Mouse (Mus musculus) forebrain, embryonic 15.5 days (tissue): Measurements from ENCODE around the gene Mycbpap. TPM values are rescaled to one million over a fixed set of nuclear protein-coding genes. Genes with fewer than 3 reads are reported as not detected.
A peak's percentile ranks its signal among the peaks of the same experiment; 100 is the strongest.

Experiments used
- ATAC-seq: fragments of 200-750 bp; cut with Nextera tagmentation; replicated peaks from 2 replicates; pipeline ENCODE4 v1.8.0; 2017; ENCODE audit warnings: mild to moderate bottlenecking, moderate TSS enrichment, moderate library complexity
- H3K27ac ChIP-seq: fragments of 300-500 bp; sonication (generic); replicated peaks from 2 replicates; pipeline ENCODE4 v1.5.1; 2015; ENCODE audit warnings: mild to moderate bottlenecking, inconsistent platforms
- H3K27me3 ChIP-seq: fragments of 300-500 bp; sonication (generic); 2 replicates; pipeline ENCODE4 v1.6.1; 2015; ENCODE audit warnings: inconsistent platforms
- H3K36me3 ChIP-seq: fragments of 300-500 bp; sonication (generic); 2 replicates; pipeline ENCODE4 v1.6.1; 2015; ENCODE audit warnings: mild to moderate bottlenecking, inconsistent platforms
- H3K4me1 ChIP-seq: fragments of 300-500 bp; sonication (generic); 2 replicates; pipeline ENCODE4 v1.6.1; 2015; ENCODE audit warnings: inconsistent platforms
- H3K4me2 ChIP-seq: fragments of 300-500 bp; sonication (generic); replicated peaks from 2 replicates; pipeline ENCODE4 v1.6.1; 2015; ENCODE audit warnings: mild to moderate bottlenecking, inconsistent platforms
- H3K4me3 ChIP-seq: fragments of 300-500 bp; sonication (generic); 2 replicates; pipeline ENCODE4 v1.5.1; 2015; ENCODE audit warnings: mild to moderate bottlenecking, inconsistent platforms
- H3K9ac ChIP-seq: fragments of 300-500 bp; sonication (generic); replicated peaks from 2 replicates; pipeline ENCODE4 v1.6.1; 2015; ENCODE audit warnings: mild to moderate bottlenecking, inconsistent platforms
- H3K9me3 ChIP-seq: fragments of 300-500 bp; sonication (generic); 2 replicates; pipeline ENCODE4 v1.6.1; 2016; ENCODE audit warnings: inconsistent platforms
- WGBS: fragments of 180-500 bp; shearing (Covaris S2); methylation state at CpG from one replicate; pipeline ENCODE4 v1.1.7; 2015; ENCODE audit warnings: mixed read lengths; 5-methylcytosine and 5-hydroxymethylcytosine counted together
- polyA plus RNA-seq: library from polyadenylated mRNA; unstranded; fragments of >200 nt; fragmentation: Nextera tagmentation; extraction: Ambion mirVana; gene quantifications from 2 replicates; pipeline ENCODE4 v1.2.1, GENCODE M21; 2015

The Mycbpap gene
- polyA plus RNA-seq: 1.7 and 2.7 TPM in 2 replicates

DNA sequence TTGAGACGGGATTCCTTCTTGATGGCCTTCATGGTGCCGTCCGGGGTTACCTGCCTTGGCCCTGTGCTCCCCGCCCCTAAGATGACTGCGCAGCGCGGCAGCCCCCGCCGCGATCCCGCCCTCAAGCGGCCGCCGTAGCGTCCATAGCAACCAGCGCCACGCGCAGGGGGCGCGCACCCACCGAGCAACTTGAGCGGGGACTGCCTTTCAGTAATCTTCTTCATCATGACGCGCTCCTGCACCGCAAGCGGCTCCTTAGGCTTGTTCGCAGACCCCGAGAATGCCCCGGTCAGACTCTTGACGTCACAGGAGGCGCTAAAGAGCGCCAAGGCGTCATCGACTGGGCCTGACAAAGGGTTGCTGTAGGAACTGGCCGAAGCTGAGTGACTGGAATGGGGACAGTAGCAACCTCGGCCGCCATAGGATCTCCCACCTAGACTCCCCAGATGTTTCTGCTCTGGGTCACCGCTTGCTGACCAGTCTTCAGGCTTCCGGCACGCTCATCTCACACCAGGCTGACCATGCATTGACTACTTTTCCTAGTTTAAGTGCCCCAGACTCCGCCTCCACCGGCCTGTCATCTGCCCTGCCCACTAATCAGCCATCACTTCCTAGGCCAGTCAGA, at the start of gene Mycbpap:
Mycbpap (minus strand) TSS at position 524 of the 625 bp plus-strand sequence.
- no peaks in the 10 kb centered on the region for H3K36me3 ChIP-seq
- no peaks in the 10 kb centered on the region for H3K9me3 ChIP-seq
- H3K9ac ChIP-seq: peak within 1 kb of the TSS; percentile 49
- H3K27ac ChIP-seq: no peak within 1 kb of the TSS
- peak within 1 kb of the TSS; percentile 48 for H3K4me3 ChIP-seq
- H3K4me2 ChIP-seq: peak within 1 kb of the TSS; percentile 93
- peaks cover 8% of the 10 kb centered on the region for H3K4me1 ChIP-seq
- no peaks in the 10 kb centered on the region for H3K27me3 ChIP-seq
- peak; percentile 78 for ATAC-seq
- WGBS: under 1% methylated on average over 42 of the region's 42 CpGs

DNA sequence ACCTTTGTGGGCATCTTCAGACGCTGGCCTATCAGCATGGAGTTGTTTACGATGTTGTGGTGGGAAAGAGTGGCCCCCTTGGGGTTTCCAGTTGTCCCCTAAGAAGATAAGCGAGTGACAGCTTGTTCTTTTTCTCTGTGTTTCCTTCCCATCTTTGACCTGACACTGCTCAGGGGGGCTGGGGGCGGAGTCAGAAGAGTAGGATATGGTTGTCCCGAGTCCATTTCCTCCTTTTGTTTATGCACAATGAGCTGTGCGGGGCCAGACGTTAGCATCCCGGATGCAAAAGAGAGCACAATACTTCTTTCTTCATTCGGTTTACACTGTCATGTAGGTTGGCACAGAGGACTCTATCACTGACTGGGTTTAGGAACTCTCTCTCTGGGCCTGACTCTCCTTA, 49.1 kb upstream of the Mycbpap start:
- H3K36me3 ChIP-seq: no peaks in the 10 kb centered on the region
- H3K27ac ChIP-seq: no peak overlapping the region
- no peaks in the 10 kb centered on the region for H3K4me1 ChIP-seq
- no peak for ATAC-seq
- H3K27me3 ChIP-seq: peaks cover 8% of the 10 kb centered on the region; the same call in 1 of the 2 replicates
- H3K4me2 ChIP-seq: no peak overlapping the region
- no peaks in the 10 kb centered on the region for H3K9me3 ChIP-seq
- no peak overlapping the region for H3K9ac ChIP-seq
- no peak overlapping the region for H3K4me3 ChIP-seq
- WGBS: 50% methylated on average over 9 of the region's 9 CpGs

- Histone ChIP-seq H3K9me3 (no peaks in the 10 kb centered on the region), H3K4me2 (no peak overlapping the region), H3K4me1 (peaks cover 10% of the 10 kb centered on the region), H3K9ac (no peak overlapping the region), H3K27me3 (peaks cover 21% of the 10 kb centered on the region; the same call in 1 of the 2 replicates), H3K36me3 (no peaks in the 10 kb centered on the region), H3K27ac (no peak overlapping the region), H3K4me3 (no peak overlapping the region)
- 86% methylated on average over 7 of the region's 7 CpGs for WGBS
- ATAC-seq: no peak
Measured at GRCm38 (mm10) chr11:94567326-94567725, 45.8 kb upstream of the Mycbpap start.

- peaks cover 21% of the 10 kb centered on the region; the same call in 1 of the 2 replicates for H3K27me3 ChIP-seq
- no peak overlapping the region for H3K9ac ChIP-seq
- no peak overlapping the region for H3K4me3 ChIP-seq
- WGBS: 79% methylated on average over 6 of the region's 6 CpGs
- no peak overlapping the region for H3K4me2 ChIP-seq
- no peaks in the 10 kb centered on the region for H3K9me3 ChIP-seq
- ATAC-seq: no peak
- peaks cover 10% of the 10 kb centered on the region for H3K4me1 ChIP-seq
- no peaks in the 10 kb centered on the region for H3K36me3 ChIP-seq
- H3K27ac ChIP-seq: no peak overlapping the region
Measured at GRCm38 (mm10) chr11:94566534-94566933, 45.0 kb upstream of the Mycbpap start.

- Histone ChIP-seq H3K9ac (no peak overlapping the region; the same call in 1 of the 2 replicates), H3K27ac (no peak overlapping the region), H3K36me3 (no peaks in the 10 kb centered on the region), H3K4me2 (peak overlapping the region; percentile 44), H3K4me3 (peak overlapping the region; percentile 21), H3K27me3 (peaks cover 21% of the 10 kb centered on the region; the same call in 1 of the 2 replicates), H3K9me3 (no peaks in the 10 kb centered on the region), H3K4me1 (peaks cover 10% of the 10 kb centered on the region)
- WGBS: 6% methylated on average over 16 of the region's 16 CpGs
- ATAC-seq: no peak
Measured at GRCm38 (mm10) chr11:94565151-94565479, 43.6 kb upstream of the Mycbpap start.

DNA sequence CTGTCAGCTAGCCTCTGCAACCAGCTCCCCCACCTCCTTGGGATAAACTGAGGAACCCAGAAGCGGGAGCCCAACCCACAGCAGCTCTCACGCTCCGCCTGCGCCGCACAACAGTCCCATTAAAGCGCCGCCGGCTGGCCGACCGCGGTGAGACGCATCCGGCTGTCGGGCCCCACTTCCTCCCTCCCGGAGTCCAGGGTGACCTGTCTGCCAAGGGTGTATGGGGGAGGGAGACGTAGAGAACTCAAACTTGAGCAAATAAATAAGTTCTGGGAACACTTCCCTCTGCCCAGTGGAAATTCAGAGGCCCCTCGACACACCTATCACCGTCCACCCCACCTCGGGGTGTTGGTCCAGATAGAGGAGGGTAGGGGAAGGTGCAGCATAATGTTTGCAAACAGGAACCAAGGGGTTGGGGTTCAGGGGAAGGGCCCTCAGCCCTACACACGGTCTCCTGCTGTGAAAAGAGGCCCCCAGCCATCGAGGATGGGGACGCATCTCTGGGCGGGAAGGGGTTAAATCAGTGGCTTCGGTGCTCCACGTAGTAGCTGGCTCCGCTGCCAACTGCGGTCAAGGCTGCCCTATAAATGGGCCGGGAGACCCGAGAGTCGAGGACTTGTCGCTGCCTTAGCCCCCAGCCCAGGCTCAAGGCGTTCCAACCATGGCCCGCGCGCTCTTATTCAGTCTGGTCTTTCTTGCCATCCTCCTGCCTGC, 43.1 kb upstream of the Mycbpap start, which contains the start of gene Chad:
Chad (plus strand) TSS at position 611 of the 714 bp plus-strand sequence.
- no peak within 1 kb of the TSS for H3K27ac ChIP-seq
- ATAC-seq: no peak
- peak within 1 kb of the TSS; percentile 44 for H3K4me2 ChIP-seq
- no peak within 1 kb of the TSS; the same call in 1 of the 2 replicates for H3K9ac ChIP-seq
- peak within 1 kb of the TSS; percentile 21 for H3K4me3 ChIP-seq
- 3% methylated on average over 35 of the region's 35 CpGs for WGBS
- peaks cover 21% of the 10 kb centered on the region; the same call in 1 of the 2 replicates for H3K27me3 ChIP-seq
- no peaks in the 10 kb centered on the region for H3K36me3 ChIP-seq
- no peaks in the 10 kb centered on the region for H3K9me3 ChIP-seq
- H3K4me1 ChIP-seq: peaks cover 10% of the 10 kb centered on the region

GRCm38 (mm10) chr11:94563821-94564220, 42.3 kb upstream of the Mycbpap start:
- H3K4me3 ChIP-seq: no peak overlapping the region
- peak overlapping the region; percentile 44 for H3K4me2 ChIP-seq
- H3K27ac ChIP-seq: no peak overlapping the region
- H3K36me3 ChIP-seq: no peaks in the 10 kb centered on the region
- H3K27me3 ChIP-seq: peaks cover 21% of the 10 kb centered on the region; the same call in 1 of the 2 replicates
- no peak for ATAC-seq
- peaks cover 10% of the 10 kb centered on the region for H3K4me1 ChIP-seq
- no peaks in the 10 kb centered on the region for H3K9me3 ChIP-seq
- WGBS: 51% methylated on average over 5 of the region's 5 CpGs
- no peak overlapping the region for H3K9ac ChIP-seq

DNA sequence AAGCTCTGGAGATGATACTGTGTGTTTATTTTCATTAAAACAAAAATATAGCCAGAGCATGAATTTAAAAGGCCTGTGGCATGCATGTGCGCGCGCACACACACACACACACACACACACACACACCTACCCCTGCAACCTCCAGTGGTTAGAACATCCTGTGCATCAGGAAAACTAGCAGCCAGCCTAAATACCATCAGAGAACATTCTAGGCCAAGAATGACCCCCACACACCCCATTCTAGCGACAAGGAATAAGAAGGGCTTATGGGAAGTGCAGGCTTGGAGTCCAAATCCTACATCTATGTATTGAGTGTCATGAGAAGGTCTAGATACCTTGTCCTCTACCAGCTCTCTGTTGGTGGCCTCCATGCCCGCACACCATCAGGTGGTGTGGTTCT, 41.8 kb upstream of the Mycbpap start:
- Histone ChIP-seq H3K4me1 (peaks cover 10% of the 10 kb centered on the region), H3K27ac (no peak overlapping the region), H3K4me2 (no peak overlapping the region), H3K9me3 (no peaks in the 10 kb centered on the region), H3K4me3 (no peak overlapping the region), H3K9ac (no peak overlapping the region), H3K27me3 (peaks cover 21% of the 10 kb centered on the region; the same call in 1 of the 2 replicates), H3K36me3 (no peaks in the 10 kb centered on the region)
- WGBS: 94% methylated on average over 5 of the region's 5 CpGs
- no peak for ATAC-seq

DNA sequence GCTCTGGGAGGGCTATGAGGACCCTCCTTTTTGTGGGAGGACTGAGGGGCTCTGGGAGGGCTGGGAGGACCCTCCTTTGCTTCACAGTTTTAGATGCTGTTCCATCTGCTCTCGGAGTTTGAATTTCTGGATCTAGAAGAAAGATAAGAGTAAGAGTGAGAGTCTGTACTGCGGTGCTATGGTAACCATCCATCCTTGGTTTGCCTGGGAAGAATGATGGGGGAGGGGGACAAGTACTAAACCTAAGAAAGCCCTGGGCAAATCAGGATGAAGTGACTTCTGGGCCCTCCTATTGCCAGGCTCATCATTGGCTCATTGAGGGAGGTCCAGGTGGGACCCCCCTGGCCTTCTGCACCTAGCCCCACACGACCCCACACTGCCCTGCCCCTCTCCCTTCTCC, 36.7 kb upstream of the Mycbpap start:
- H3K27me3 ChIP-seq: no peaks in the 10 kb centered on the region
- H3K9me3 ChIP-seq: no peaks in the 10 kb centered on the region
- H3K27ac ChIP-seq: 0 out of 2 replicates have a peak overlapping the region, but pooled peaks have one; percentile 5
- WGBS: 62% methylated on average over 3 of the region's 3 CpGs
- H3K4me2 ChIP-seq: no peak overlapping the region
- no peak overlapping the region for H3K9ac ChIP-seq
- no peak overlapping the region for H3K4me3 ChIP-seq
- H3K4me1 ChIP-seq: no peaks in the 10 kb centered on the region
- no peaks in the 10 kb centered on the region for H3K36me3 ChIP-seq
- no peak for ATAC-seq

GRCm38 (mm10) chr11:94550442-94550744, 28.9 kb upstream of the Mycbpap start:
- no peak overlapping the region for H3K27ac ChIP-seq
- no peak overlapping the region for H3K4me3 ChIP-seq
- no peak overlapping the region for H3K4me2 ChIP-seq
- no peaks in the 10 kb centered on the region for H3K36me3 ChIP-seq
- no peak for ATAC-seq
- 89% methylated on average over 5 of the region's 5 CpGs for WGBS
- peaks cover 15% of the 10 kb centered on the region for H3K4me1 ChIP-seq
- no peaks in the 10 kb centered on the region for H3K9me3 ChIP-seq
- no peaks in the 10 kb centered on the region for H3K27me3 ChIP-seq
- no peak overlapping the region for H3K9ac ChIP-seq

DNA sequence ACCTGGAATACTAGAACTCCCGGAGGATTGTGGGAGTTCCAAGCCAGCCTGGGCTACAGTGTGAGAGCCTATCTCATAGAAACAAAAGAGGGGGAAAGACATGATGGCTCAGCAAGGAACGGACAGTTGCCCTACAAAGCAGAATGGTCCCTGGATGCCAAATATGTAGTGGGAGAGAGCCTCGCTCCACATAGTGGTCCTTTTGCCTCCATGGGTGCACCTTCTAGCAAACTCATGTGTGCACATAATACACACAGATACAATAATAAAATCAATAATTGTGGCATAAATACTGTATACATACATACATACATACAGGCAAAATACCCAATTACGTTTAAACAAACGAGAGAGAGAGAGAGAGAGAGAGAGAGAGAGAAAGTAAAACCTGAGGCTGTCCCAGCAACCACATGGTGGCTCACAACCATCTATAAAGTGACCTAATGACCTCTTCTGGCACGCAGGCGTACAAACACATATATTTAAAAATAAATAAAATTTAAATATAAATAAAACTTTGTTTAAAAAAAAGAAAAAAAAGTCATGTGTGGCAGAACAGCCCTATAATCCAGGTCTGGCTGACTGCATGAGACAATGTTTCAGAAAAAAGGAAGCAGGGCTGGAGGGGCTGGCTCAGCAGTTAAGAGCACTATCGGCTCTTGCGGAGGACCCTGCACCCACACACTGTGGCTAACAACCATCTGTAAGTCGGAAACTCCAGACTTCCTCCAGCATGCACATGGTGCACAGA, 28.3 kb upstream of the Mycbpap start:
- H3K9ac ChIP-seq: no peak overlapping the region

More for the DNA sequence above, 28.3 kb upstream of the Mycbpap start:
- H3K9me3 ChIP-seq: no peaks in the 10 kb centered on the region
- H3K27ac ChIP-seq: peak overlapping the region; percentile 86; the same call in 1 of the 2 replicates
- peaks cover 15% of the 10 kb centered on the region for H3K4me1 ChIP-seq
- no peaks in the 10 kb centered on the region for H3K36me3 ChIP-seq
- 77% methylated on average over 10 of the region's 10 CpGs for WGBS
- ATAC-seq: no peak
- H3K27me3 ChIP-seq: no peaks in the 10 kb centered on the region
- no peak overlapping the region for H3K4me2 ChIP-seq
- no peak overlapping the region for H3K4me3 ChIP-seq
